Mouse (Mus musculus): ENCODE results near the gene Slc12a8.

The Slc12a8 gene

DNA sequence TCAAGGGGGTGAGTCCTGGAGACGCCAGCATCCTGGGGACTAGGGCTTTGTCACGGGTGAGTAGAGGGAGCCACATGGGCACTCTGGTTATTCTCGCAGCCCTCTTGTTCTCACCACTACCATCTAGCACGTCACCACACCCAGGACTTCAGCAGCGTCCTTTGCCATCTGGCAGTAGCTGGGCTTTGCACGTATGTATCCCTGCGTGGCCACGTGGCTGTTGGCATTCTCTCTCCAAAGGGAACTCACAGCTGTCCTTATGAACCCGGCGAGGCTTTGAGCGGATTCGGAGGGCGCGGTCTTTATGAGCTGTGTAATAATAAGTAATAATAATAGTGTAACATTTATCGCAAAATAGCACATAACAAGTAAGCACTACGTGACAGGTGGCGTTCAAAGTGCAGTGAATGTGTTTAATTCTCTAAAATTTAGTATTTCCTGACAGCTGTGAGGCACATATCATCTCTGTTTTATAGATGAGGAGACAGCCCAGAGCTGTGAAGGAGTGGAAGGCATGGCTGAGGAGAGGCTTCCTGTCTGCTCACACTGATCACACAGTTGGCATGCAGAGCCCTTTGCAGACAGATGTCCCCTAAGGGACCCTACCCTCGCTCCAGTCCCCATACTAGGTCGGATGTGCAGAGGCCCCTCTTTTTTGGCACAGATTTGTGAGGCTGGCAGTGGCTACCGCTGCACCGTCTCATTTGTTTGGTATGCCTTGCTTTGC is 20.5 kb downstream of the Slc12a8 start:
- no peak for DNase-seq (ENCODE audit: inconsistent age in 2 of 2, low spot score in 1 of 2)

DNA sequence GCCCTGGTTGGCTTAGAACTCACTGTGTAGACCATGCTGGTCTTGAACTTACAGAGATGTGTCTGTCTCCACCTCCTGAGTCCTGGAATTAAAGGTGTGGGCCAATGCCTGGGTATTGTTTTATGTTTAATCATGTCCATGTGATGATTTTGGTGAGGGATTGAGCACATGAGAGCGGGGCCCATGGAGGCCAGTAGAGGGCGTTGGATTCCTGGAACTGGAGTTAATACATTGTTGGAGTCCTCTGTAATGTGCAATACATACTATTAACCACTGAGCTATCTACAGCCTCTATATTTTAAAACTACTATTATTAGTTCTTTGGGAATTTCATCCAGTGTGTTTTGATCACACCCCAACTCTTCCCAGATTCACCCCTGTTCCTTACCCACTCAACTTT is 27.2 kb downstream of the Slc12a8 start:
- DNase-seq (ENCODE audit: inconsistent age in 2 of 2, low spot score in 1 of 2), result no peak

DNA sequence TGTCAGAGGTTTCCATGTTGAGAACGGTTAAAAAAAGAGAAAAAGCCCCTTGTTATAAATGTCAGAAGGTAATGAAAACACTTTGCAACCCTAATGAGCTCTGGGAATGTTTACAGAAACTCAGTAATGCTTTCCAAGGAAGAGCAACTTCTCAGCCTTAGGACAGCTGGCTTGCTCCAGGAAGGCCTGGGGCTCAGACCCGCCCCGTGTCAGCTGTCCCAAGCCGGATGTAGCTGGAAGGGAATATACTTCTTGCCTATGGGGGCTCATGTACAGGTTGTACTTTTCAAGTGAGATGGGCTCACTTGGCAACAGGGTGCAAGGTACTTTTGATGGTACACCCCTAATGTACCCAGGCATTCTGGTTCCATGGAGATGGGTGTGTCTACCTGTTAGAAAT is 28.4 kb downstream of the Slc12a8 start:
- no peak for DNase-seq (ENCODE audit: inconsistent age in 2 of 2, low spot score in 1 of 2)

DNA sequence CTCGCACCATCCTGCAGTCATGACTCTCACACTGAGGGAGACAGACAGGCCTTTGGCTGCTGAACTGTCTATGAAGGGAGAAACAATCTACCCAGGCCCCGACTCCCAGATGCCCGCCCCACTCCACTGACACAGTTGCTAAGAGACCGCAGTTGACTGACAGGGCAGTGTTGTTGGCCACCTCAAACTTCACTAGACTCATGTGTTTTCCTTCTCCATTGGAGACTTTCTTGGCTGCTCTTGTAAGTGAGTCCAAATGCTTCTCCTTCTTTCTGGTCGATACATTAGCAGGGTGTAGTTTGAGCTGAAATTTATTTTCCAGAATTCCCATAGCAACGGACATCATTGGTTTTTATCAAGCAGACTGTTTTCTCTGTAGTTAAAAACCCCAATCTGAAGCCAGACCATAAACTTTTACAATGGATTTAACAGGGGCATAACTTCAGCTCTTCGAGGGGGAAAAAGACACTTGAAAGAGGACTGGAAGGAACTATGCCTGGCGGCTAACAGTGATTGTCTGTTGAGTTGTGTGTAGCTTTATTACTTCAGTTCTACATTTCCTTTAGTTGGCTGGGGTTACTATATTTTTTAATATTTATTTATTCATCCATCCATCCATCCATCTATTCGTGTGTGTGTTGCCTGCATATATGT is 36.7 kb downstream of the Slc12a8 start:
- DNase-seq (ENCODE audit: inconsistent age in 2 of 2, low spot score in 1 of 2), result no peak

DNA sequence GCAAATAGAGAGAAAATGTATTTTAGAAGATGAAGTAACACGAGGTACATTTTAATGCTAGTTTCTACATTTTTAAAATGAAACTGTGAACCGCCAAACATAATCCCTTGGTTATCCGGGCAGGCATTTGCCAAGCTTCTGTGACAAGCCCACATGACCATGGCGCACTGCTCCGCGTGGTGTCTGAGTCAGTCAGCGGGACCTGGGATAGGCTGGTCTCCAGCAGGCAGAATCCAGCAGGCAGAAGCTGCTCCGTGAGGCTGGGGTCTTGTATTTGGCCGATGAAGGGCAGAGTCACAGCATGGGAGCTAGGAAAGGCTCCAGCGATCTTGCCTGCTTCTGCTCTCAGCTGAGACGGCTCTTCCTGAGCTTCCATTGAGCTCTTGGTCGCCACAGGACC is 41.0 kb downstream of the Slc12a8 start:
- no peak for DNase-seq (ENCODE audit: inconsistent age in 2 of 2, low spot score in 1 of 2)

DNA sequence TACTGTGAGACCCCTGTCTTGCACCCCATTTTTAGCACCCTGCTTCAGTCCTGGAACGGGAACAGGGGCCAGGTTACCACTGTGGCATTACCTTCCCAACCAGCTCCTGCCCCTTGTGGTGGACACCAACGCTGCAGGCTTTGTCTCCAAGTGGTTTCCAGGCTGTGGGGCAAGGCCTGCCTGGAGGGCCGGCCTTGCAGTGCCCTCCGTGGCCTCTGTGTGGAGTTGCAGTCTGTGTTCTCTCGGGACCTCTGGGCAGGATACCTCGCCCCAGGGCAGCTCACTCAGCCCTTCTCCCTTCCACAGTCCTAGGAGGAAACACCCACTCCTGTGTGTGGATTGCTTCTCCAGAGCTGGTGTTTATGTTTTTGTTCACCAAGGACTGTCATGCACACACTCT is 43.2 kb downstream of the Slc12a8 start:
- DNase-seq (ENCODE audit: inconsistent age in 2 of 2, low spot score in 1 of 2), result peak; percentile 90 to 95

DNA sequence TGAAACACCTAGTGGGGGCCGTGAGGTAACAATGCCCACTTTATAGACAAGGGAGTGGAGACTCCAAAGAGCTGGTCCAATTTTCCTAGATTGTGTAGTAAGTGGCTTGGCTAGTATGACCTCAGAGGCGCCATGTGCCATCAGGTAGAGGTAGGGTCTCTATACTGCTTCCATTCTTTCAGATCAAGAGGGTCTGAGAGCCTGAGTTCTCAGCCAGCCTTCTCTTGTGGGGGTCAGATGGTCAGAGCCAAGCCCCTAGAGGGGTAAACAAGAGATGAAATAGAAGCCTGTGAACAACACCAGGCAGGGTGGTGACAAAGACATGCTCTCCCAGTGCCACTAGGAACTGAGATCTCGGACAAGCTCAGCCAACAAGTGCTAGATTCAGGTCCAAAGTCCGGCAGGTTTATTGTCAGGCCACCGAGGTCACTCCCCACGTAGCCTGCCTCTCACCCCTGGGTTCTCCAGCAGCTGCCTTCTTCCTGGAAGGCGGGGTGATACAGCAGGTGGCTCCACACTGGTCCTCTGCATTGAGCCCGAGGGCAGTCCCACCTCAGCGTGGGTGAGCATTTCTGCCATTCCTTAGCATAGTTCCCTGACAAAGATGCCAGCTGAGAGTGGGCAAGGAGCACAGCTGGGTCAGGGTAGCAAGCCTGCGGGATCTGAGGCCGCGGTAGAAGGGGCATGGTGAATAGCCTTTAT is 44.3 kb downstream of the Slc12a8 start:
- DNase-seq (ENCODE audit: inconsistent age in 2 of 2, low spot score in 1 of 2), result no peak

DNA sequence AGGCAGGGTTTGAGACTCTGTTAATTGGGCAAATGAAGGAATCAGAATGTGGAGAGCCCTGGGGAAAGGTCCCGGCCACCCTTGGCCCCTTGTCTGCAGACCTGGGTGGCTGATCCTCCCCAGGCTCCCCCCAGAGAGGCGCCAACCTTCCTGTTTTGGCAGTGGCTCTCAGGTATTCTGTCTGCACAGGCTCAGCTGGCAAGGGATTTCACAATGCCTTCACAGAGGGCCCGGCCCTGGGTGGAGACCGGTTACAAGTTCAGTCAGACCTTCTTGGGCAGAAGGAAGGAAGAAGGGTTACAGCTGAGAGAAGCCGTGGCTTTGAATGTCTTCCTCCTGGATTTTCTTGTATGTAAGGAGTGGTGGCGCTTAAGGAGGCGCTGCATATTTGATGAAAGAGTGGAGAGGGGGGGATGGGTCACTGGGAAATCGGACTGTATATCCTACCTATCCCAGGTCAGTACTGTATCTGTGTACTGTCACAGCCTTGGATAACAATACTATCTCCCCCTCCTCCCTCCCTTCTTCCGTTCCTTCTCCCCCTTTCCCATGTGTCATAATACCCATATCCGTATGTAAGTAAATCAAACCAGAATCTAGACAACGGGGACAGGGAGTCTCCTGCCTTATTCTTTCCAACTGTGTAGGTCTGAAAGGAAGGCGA is 45.9 kb downstream of the Slc12a8 start:
- DNase-seq (ENCODE audit: inconsistent age in 2 of 2, low spot score in 1 of 2), result peak; percentile 44 to 68

DNA sequence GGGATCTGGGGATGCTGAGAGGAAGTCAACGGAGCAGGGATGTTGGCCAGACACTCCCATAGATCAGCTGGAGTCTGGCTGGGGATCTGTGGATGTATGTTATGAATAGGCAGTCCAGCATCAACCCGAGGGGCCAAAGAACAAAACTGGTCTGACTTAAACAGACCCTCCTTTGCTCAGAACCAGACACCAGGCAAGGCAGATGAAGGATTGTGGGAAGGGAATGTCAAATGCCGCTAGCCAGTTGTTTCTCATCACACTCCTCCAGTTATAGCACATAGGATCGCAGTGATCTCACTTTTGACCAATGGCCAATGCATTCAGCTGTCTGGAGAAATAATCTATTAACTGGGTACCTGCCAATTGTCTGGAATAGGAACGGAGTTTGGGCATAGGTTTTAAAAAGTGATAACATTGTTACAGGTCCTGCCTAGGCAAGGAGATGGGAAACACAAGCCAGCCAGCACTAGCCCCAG is 46.4 kb downstream of the Slc12a8 start:
- DNase-seq (ENCODE audit: inconsistent age in 2 of 2, low spot score in 1 of 2), result no peak

DNA sequence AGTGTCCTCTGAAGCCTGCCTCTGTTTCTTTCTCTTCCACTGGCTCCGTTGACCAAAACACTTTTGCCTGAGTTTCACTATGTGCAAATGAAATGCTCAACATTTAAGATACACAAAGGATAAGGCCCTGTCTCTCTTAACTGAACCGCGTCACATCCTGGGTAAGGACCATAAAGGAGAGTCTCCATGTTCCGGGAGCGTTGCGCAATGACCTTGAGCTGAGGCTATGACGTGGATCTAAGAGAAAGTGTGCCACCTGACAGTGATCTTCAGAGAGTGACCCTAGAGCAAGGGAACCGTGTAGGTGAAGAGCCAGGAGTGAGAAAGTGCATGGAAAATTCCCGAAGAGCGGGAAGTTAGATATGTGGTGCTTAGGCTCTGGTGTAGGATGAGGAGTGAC is 49.3 kb downstream of the Slc12a8 start:
- peak; percentile 38 to 52 for DNase-seq (ENCODE audit: inconsistent age in 2 of 2, low spot score in 1 of 2)

DNA sequence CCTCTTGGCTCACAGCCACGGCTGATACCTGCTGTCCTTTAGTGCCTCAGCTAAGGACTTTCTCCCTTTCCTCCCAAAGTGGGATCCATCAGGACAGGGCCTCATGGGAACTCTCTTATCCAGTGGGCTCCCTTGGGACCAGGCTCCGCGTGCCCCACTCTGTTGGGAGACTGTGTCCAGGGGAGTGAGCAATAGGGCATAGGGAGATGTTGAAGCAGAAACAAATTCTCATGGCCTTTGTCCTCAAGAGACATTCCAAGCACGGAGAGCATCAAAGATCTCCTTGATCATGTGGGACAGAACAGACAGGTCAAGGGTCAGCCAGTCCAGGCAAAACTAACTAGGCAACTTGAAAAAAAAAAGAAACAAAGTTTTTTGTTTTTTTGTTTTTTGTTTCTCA is 50.6 kb downstream of the Slc12a8 start:
- DNase-seq (ENCODE audit: inconsistent age in 2 of 2, low spot score in 1 of 2), result peak in 1 of 2 experiments; percentile 45

DNA sequence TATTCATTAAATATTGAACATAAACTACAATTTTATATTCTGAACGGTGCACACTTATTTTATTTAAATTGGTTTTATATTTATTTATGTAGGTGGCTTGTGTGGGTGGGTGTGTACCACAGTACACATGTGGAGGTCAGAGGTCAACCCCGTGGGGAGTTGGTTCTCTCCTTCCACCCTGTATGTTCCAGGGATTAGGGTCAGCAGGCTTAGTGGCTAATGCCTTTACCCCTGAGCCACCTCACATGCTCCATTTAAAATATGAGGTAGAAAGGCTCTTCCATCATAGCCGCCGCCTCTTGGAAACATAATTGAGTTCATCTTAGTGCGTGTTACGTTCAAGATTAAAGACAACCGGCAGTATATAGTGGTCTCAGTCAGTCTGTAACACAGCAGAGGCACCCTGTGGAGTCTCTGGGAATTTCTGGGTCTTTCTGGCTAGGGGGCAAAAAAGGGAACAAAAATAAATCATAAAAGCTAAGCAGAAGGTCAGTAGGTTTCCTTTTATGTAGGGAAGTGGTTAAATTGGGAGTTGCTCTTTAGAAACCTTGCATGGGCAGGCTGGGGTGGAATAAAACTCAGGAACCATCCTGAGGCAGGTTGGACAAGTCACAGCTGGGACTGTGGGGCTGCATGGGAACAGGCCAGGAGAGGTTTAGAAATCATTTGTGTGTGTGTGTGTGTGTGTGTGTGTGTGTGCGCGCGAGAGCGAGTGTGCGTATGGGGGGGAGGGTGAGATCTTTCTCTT is 51.3 kb downstream of the Slc12a8 start:
- DNase-seq (ENCODE audit: inconsistent age in 2 of 2, low spot score in 1 of 2), result no peak

DNA sequence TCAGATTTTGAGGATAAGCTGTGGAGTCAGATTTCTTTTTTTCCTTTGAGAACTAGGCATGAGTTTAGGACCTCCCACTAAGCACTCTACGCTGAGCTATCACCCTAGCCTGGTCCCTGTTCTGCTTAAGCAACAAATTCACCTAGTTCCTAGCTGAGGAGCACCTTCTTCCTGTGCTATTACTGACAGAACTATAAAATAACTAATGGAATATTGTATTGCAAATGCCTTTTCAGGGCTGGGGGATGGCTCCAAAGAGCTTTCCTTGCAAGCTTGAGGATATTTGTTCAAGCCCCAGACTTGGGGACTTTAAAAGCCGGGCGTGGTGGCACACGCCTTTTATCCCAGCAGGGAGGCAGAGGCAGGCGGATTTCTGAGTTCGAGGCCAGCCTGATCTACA is 55.5 kb downstream of the Slc12a8 start:
- no peak for DNase-seq (ENCODE audit: inconsistent age in 2 of 2, low spot score in 1 of 2)

DNA sequence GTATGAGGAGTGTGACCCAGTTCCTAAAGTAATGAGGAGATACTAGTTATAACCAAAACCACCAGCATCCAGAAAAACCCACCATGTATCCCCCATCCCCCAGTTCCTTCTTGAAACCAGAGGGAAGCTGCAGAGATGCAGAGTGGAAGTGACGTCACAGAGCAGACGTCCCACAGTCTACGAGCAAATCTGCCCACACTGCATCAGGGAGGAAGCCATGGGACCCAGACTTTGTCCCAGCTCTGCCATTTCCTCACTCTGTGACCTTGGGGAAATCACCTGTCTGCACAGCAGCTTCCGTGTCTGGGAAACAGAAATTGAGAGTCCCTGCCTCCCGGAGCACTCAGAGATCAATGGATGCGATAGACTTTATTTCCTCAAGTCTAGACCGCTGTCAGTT is 56.6 kb downstream of the Slc12a8 start:
- no peak for DNase-seq (ENCODE audit: inconsistent age in 2 of 2, low spot score in 1 of 2)

DNA sequence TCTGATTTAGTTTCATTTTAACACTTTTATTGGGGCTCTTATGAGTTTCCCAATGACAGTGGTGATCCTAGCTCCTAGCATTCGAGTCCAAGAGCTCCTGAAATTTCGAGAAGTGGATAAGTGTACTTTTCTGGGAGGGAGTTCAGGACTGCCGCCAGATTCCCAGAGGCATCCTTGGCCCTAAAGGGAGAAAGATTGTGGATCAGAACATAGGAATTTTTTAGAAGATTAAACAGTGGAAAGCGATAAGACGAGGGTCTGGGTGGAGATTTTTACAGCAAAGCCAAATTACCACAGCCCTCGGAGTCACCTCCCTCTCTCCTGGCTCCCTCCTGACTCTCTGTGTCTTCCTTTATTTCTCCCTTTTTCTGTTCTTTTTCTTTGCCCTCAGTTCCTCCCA is 58.6 kb downstream of the Slc12a8 start:
- DNase-seq (ENCODE audit: inconsistent age in 2 of 2, low spot score in 1 of 2), result no peak

DNA sequence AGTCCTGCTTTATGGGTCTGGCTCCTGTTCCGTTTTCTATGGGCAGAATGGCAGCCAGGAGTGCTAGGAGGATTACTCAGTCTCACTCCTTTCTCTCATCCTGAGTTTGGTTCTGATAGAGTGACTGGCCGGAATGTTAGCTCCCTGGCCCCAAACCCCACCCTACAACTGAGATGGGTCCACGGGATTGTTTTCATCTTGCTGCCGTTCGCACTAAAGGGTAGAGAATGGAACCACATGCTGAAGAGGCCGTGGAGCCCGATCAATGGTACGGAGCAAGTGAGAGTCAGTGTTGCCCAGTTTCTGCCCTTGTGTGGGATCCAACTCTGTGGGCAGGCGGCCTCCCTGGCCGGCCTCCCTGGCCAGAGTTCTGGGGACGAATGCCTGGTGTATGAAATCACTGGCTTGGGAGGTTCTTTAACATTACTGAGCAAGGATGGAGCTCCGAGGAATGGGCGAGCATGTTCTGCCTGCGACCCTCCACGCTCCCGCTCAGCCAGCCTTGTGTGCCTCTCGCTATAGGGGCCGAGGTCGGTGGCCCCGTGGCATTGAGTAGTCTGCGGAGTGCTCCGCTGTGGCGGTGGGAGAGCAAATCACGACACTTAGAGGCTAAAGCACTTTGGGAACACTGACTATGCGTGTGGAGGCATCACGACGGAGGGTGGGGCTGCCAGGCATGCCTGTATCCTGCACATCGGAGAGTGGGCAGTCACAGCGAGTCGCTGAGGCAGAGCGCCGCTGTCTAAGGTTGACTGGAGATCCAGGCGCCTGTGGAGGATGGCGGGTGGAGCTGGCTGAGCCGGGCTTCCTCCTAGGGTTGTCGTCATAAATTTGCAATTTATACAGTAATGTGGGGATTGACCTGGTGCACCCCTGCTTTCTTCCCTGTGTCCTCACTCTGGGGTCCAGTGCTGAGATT is 59.4 kb downstream of the Slc12a8 start:
- peak in 1 of 2 experiments; percentile 49 for DNase-seq (ENCODE audit: inconsistent age in 2 of 2, low spot score in 1 of 2)

DNA sequence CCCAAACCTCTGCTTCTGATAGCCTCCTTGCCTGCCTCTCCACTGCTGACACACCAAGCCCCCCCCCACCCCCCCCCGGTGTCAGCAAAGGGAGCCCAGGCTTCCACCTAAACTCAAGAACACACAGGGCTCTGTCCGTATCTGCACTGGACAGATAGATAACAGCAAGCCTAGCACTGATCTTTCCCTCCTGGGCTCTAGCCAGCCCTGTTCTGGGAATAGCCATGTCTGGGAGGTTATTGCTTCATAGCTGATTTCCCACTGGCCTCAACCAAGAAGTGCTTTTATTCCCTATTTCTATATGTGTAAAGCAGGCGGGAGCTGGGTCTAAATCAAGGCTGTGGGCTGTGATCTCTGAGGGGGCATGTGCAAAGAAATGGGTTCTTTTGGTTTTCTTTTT is 61.3 kb downstream of the Slc12a8 start:
- no peak for DNase-seq (ENCODE audit: inconsistent age in 2 of 2, low spot score in 1 of 2)

DNA sequence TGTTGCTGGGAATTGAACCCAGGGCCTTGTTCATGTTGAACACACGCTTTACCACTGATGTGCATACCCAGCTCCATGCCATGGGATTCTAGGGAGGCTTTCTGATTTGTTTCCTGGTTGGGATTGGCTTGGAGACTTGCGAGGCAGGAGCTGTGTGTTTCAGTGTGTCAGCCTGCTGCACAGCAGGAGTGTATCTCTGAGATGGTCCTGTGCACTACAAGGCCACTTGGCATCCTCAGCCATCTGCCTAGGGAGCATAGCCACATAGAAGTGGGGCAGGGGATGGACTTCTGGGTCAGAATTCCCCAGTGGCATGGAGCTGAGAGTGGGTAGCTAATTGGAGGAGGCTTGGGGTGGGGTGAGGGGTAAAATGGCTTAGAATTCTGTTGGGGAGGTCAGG is 63.2 kb downstream of the Slc12a8 start:
- DNase-seq (ENCODE audit: inconsistent age in 2 of 2, low spot score in 1 of 2), result no peak

DNA sequence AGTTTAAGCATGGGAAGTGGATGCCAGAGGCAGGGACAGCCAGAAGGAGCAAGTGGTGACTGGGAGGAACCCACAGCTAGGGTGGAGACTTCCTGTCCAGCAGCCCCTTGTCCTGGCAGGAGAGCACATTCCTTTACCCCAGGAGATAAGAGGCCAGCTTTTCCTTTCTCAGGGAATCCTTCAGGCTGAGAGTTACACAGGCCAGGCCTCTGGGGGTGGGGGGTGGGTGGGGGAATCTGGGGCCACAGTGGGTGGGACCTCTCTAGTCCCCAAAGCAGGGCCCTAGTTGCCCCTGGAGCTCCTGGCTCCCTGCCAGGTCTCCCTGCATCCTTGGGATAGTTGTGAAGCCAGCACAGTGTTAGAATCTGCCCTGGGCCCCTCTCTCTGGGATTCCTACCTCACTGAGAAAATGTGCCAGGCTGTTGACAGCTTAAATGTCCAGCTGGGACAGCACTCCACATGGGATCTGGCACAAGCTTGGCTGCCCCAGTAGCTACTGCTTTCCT is 63.7 kb downstream of the Slc12a8 start:
- peak; percentile 44 to 71 for DNase-seq (ENCODE audit: inconsistent age in 2 of 2, low spot score in 1 of 2)

DNA sequence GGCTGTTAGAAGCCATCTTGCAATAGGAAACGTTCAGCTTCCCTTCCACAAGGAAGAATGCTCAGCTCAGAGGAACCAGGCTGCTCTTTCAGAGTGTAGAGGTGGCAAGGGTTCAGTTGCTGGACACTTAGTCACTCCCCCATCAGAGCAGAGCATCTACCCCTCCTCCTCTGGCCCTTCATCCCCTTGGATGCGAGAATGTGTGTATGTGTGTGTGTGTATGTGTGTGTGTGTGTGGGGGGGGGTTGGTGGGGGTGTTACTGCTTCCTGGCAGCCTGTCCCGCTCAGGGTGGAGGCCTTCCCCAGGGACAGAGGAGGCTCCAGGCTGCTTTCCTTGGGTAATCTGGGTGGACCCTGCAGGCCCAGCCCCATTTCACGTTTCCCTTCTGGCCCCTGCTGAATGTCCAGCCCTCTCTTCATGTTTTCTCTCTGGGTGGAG is 64.6 kb downstream of the Slc12a8 start:
- DNase-seq (ENCODE audit: inconsistent age in 2 of 2, low spot score in 1 of 2), result peak; percentile 47 to 64
